Mouse (Mus musculus) adrenal gland, postnatal 25 days (tissue): ENCODE measurements around the gene Olfr411. TPM values are rescaled to one million over a fixed set of nuclear protein-coding genes. Genes with fewer than 3 reads are reported as not detected.

ENCODE experiments used
- DNase-seq: peaks from one replicate; pipeline ENCODE4 v3.0.0; 2021; ENCODE audit warnings: mixed read lengths
- long read RNA-seq: library from polyadenylated mRNA; stranded (forward); transcript quantifications from one replicate; pipeline ENCODE4 v2.0.0, GENCODE M21; 2021
- total RNA-seq: library from RNA; stranded (reverse); gene quantifications from 2 replicates; pipeline ENCODE4 v1.2.3, GENCODE M21; 2021

Olfr411 gene
- total RNA-seq, result not detected in 2 replicates
- long read RNA-seq, result 0 reads

- no peak for DNase-seq
Measured at GRCm38 (mm10) chr11:74352550-74352949, at the start of gene Olfr411. Gene Olfr411 (minus strand): TSS chr11:74352650.

DNA sequence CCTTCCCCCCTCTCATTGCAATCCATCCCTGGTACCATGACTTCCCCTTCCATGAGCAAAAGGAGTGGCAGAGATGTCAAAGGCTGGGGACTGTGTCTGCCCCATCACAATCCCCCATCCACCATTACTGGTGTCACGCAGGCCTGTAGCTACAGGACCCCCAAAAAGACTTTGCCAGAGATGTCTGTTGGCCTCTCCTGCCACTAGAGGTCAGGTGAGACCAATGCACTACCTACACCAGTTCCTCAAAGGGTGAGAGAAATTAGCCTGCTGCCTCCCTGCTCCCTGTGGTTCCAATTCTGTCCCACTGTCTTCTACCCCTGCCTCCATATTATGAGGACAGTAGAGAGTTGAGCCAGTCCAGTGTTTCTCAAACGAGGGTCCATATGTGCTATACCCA, 49.7 kb upstream of the Olfr411 start:
- no peak for DNase-seq

DNA sequence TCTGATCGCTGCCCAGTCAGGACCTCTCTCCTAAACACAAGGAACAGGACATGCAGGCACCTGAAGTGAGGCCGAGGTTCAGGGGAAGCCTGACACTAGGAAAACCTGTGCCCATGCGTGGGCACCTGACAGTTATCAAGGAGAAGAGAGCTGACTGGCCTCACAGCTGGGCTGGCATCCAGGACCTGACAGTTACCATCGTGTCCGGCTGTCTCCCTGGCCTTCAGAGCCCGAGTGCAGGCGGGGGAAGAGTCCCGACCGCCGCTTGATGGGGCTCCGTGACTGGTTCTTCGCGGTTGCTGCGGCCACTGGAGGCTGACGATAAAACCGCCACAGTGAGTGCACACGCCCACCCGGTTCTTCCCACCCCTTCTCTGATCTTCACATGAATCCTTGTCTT, 43.1 kb upstream of the Olfr411 start:
- DNase-seq, result peak; percentile 56

DNA sequence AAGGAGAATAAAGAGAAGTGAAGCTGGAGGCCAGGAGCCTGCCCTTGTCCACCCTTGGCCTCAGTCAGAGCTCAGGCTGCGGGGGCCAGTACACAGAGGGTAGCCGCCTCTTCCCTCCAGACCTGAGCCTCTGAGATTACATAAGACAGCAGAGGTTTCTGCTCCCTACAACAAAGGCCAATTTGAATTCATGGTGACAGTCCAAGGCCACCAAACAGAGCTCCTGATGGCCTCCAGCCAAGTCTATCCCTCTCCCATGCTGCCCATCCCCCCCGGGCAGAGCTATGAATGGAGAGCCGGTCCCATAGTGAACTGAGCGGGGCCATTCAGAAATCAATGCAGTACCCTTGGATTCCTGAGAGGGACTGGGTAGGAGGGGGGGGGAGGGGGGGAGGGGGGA, 41.0 kb upstream of the Olfr411 start:
- peak; percentile 62 for DNase-seq

- no peak for DNase-seq
Measured at GRCm38 (mm10) chr11:74392903-74393302, 40.5 kb upstream of the Olfr411 start.

- no peak for DNase-seq
Measured at GRCm38 (mm10) chr11:74391899-74392298, 39.4 kb upstream of the Olfr411 start.

- DNase-seq, result no peak
Measured at GRCm38 (mm10) chr11:74387203-74387602, 34.8 kb upstream of the Olfr411 start.

DNA sequence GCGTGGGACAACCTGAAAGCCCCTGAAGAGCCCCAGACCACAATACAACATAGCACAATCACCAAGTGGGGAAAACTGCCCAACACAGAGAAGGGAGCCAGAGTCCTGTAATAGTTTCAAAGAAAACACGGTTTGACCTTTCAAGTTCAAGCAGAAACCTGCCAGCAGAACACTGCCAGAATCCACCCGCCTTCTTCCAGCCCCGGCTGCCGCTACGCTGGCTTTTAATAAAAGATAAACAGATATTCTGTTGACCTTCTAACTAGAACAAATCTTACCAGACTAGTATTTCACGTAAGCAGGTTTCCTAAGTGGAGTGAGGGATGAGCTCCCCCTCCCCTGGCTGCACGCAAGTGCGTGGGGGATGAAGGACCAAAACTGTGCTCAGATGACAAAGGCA, 33.2 kb upstream of the Olfr411 start:
- DNase-seq, result peak; percentile 27

DNA sequence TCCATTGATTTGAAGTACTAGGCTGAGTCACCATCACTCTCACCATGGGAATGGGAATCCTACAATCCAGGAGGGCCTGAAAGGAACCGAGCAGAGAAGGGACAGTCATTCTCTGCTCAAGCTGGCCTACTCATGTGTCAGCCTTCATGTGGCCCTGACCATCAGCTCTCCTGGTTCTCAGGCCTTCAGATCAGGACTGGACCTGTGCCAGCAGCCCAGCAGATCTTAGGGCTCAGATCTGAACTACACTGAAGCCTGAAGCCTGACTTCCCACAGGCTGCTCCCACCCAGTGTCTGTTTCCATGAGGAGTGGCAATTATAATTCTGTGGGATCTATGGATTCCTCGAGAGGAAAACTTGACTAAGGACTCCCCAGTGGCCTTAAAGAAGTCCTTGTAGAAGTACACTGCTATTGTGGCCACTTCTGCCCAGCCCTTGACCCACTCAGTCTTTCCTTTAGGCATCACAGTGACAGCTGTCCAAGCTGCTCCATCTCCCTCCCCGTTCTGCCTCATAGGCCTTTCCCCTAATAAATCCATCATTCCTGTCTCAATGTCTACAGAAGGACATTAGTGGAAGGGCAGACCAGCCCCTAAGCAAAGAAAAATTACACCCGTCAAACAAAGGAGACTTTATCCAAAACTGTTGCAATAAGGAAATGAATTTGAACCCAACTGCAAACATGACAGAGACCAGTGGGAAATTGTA, 26.9 kb upstream of the Olfr411 start:
- peak; percentile 19 for DNase-seq

DNA sequence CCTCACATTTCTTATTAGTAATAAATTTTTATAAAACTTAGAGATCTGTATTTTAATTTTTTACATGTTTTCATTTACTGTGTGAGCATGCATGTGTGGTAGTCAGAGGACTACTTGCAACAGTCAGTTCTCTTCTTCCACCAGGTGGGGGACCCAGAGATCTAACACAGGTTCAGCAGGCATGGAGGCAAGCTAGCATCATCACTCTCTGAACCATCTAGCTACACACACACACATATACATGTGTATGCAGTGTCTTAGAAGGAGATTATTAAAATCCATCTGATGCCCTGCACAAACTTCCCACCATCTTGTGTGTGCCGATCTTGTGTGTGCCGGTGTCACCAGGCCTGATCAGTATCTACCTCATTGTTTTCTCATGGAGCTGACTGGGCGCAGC, 24.4 kb upstream of the Olfr411 start:
- DNase-seq, result peak; percentile 27

DNA sequence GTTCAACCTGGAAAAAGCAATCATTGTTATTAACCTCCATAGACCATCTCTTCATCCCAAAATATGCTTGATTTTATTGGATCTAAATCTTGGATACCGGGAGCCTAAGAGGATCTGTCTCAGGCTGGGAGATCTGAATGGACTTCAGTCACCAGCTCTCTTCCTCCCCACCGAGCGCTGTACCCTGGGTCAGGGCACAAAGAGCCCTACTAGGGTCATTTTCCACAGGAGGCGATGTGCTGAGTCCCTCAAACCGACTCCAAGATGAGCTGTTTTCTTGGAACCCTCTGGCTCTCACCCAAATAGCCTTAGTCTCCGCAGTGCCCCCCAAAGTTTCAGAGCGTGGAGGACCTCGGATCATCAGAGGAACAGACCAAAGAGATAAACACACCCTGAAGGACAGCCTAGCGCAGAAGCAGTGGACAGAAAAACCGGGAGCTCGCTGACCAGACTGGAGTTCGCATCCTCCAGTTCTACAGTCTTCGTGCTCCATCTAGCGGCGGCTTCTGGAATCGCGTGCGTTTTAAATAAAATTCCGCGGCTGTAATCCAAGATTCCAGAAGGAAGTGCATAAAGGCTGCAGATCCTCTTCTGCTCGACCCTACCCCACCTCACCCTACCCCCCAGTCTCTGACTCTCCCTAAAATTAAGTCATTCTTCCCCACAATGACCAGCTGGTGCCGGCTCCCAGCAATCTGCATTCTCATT, 19.1 kb upstream of the Olfr411 start:
- peak; percentile 73 for DNase-seq

- DNase-seq, result no peak
Measured at GRCm38 (mm10) chr11:74361769-74362168, 9.3 kb upstream of the Olfr411 start, which contains the start of gene Olfr412. Gene Olfr412 (plus strand): TSS chr11:74362069.

- DNase-seq, result no peak
Measured at GRCm38 (mm10) chr11:74337931-74338330, 14.5 kb downstream of the Olfr411 start, which contains the start of gene Olfr410. Gene Olfr410 (minus strand): TSS chr11:74338031.

- no peak for DNase-seq
Measured at GRCm38 (mm10) chr11:74328781-74329180, 23.7 kb downstream of the Olfr411 start.

- no peak for DNase-seq
Measured at GRCm38 (mm10) chr11:74326044-74326443, 26.4 kb downstream of the Olfr411 start.

Other genes with a start within 250 kb of the Olfr411 start
- gene Olfr401, start 238.9 kb downstream of the Olfr411 start, total RNA-seq, result not detected in 2 replicates
- not detected in 2 replicates for gene Olfr402, start 199.1 kb downstream of the Olfr411 start, total RNA-seq
- not detected in 2 replicates for gene Olfr403, start 166.4 kb downstream of the Olfr411 start, total RNA-seq
- not detected in 2 replicates for gene Olfr43, start 141.3 kb downstream of the Olfr411 start, total RNA-seq
- not detected in 2 replicates for gene Olfr406, start 92.8 kb downstream of the Olfr411 start, total RNA-seq
- gene Olfr59, start 68.9 kb downstream of the Olfr411 start, total RNA-seq, result not detected in 2 replicates
- not detected in 2 replicates for gene Olfr410, start 14.6 kb downstream of the Olfr411 start, total RNA-seq
- gene Olfr412, start 9.4 kb upstream of the Olfr411 start, total RNA-seq, result not detected in 2 replicates